Mouse (Mus musculus): ENCODE results near the gene Ccdc171. TPM values are rescaled to one million over a fixed set of nuclear protein-coding genes. Genes with fewer than 3 reads are reported as not detected.
"Not testable (repeated sequence)": the region's sequence is repeated elsewhere in the genome, so short reads cannot be mapped to it uniquely, and the experiment has no call there.

Ccdc171 gene
- polyA plus RNA-seq, 1 experiment from 2014 or later: 5.4 TPM

- Histone ChIP-seq H3K4me2 (ENCODE audit: low read depth, low read length, severe bottlenecking) (no peak overlapping the region), H3K9me3 (ENCODE audit: control insufficient read depth, low read length) (no peaks in the 10 kb centered on the region), H3K27me3 (ENCODE audit: control insufficient read depth, insufficient read depth, low read length) (no peaks in the 10 kb centered on the region), H3K4me1 (replicated peaks; ENCODE audit: control insufficient read depth, insufficient read depth, low read length) (no peaks in the 10 kb centered on the region), H3K27ac (ENCODE audit: low read depth, low read length) (no peak overlapping the region), H3K4me3 (ENCODE audit: low read depth, low read length) (no peak overlapping the region), H3K9ac (ENCODE audit: low read length) (no peak overlapping the region), H3K36me3 (ENCODE audit: control insufficient read depth, insufficient read depth, low read length) (no peaks in the 10 kb centered on the region)
- DNase-seq (ENCODE audit: low spot score) (no peak), ATAC-seq (replicated peaks; ENCODE audit: low FRiP score) (no peak)
- WGBS: 86% methylated on average over 9 of the region's 9 CpGs
Observed at GRCm38 (mm10) chr4:83533168-83533911, 8.0 kb downstream of the Ccdc171 start.

- H3K4me1 ChIP-seq (replicated peaks; ENCODE audit: control insufficient read depth, insufficient read depth, low read length): no peaks in the 10 kb centered on the region
- no peak overlapping the region for H3K9ac ChIP-seq (ENCODE audit: low read length)
- H3K27ac ChIP-seq (ENCODE audit: low read depth, low read length): no peak overlapping the region
- 89% methylated on average over 7 of the region's 7 CpGs for WGBS
- H3K27me3 ChIP-seq (ENCODE audit: control insufficient read depth, insufficient read depth, low read length): no peaks in the 10 kb centered on the region
- H3K36me3 ChIP-seq (ENCODE audit: control insufficient read depth, insufficient read depth, low read length): no peaks in the 10 kb centered on the region
- H3K9me3 ChIP-seq (ENCODE audit: control insufficient read depth, low read length): no peaks in the 10 kb centered on the region
- H3K4me2 ChIP-seq (ENCODE audit: low read depth, low read length, severe bottlenecking): no peak overlapping the region
- ATAC-seq (replicated peaks; ENCODE audit: low FRiP score): no peak
- DNase-seq (ENCODE audit: low spot score): no peak
- no peak overlapping the region for H3K4me3 ChIP-seq (ENCODE audit: low read depth, low read length)
Observed at GRCm38 (mm10) chr4:83534024-83534423, 8.7 kb downstream of the Ccdc171 start.

- no peak for DNase-seq (ENCODE audit: low spot score)
- WGBS: 70% methylated on average over 18 of the region's 18 CpGs
Observed at GRCm38 (mm10) chr4:83549501-83549900, 24.2 kb downstream of the Ccdc171 start.

GRCm38 (mm10) chr4:83567190-83568113, 42.1 kb downstream of the Ccdc171 start:
- WGBS: 31% methylated on average over 13 of the region's 13 CpGs
- ATAC-seq (replicated peaks; ENCODE audit: low FRiP score): no peak

More at GRCm38 (mm10) chr4:83549501-83549900, 24.2 kb downstream of the Ccdc171 start:
- Histone ChIP-seq H3K4me3 (ENCODE audit: low read depth, low read length) (no peak overlapping the region), H3K27ac (ENCODE audit: low read depth, low read length) (no peak overlapping the region), H3K27me3 (ENCODE audit: control insufficient read depth, insufficient read depth, low read length) (no peaks in the 10 kb centered on the region), H3K9ac (ENCODE audit: low read length) (no peak overlapping the region), H3K36me3 (ENCODE audit: control insufficient read depth, insufficient read depth, low read length) (no peaks in the 10 kb centered on the region), H3K4me2 (ENCODE audit: low read depth, low read length, severe bottlenecking) (no peak overlapping the region), H3K4me1 (replicated peaks; ENCODE audit: control insufficient read depth, insufficient read depth, low read length) (no peaks in the 10 kb centered on the region), H3K9me3 (ENCODE audit: control insufficient read depth, low read length) (no peaks in the 10 kb centered on the region)
- no peak for ATAC-seq (replicated peaks; ENCODE audit: low FRiP score)

GRCm38 (mm10) chr4:83568145-83568544, 42.8 kb downstream of the Ccdc171 start:
- 11% methylated on average over 9 of the region's 9 CpGs for WGBS

More at GRCm38 (mm10) chr4:83567190-83568113, 42.1 kb downstream of the Ccdc171 start:
- Histone ChIP-seq H3K27ac (ENCODE audit: low read depth, low read length) (no peak overlapping the region), H3K4me1 (replicated peaks; ENCODE audit: control insufficient read depth, insufficient read depth, low read length) (no peaks in the 10 kb centered on the region), H3K27me3 (ENCODE audit: control insufficient read depth, insufficient read depth, low read length) (no peaks in the 10 kb centered on the region), H3K4me3 (ENCODE audit: low read depth, low read length) (no peak overlapping the region), H3K9ac (ENCODE audit: low read length) (no peak overlapping the region), H3K4me2 (ENCODE audit: low read depth, low read length, severe bottlenecking) (no peak overlapping the region), H3K36me3 (ENCODE audit: control insufficient read depth, insufficient read depth, low read length) (no peaks in the 10 kb centered on the region), H3K9me3 (ENCODE audit: control insufficient read depth, low read length) (no peaks in the 10 kb centered on the region)
- no peak for DNase-seq (ENCODE audit: low spot score)

GRCm38 (mm10) chr4:83570569-83570968, 45.2 kb downstream of the Ccdc171 start:
- Histone ChIP-seq H3K36me3 (ENCODE audit: control insufficient read depth, insufficient read depth, low read length) (no peaks in the 10 kb centered on the region), H3K9ac (ENCODE audit: low read length) (no peak overlapping the region), H3K27ac (ENCODE audit: low read depth, low read length) (no peak overlapping the region), H3K4me2 (ENCODE audit: low read depth, low read length, severe bottlenecking) (no peak overlapping the region), H3K4me3 (ENCODE audit: low read depth, low read length) (no peak overlapping the region), H3K27me3 (ENCODE audit: control insufficient read depth, insufficient read depth, low read length) (no peaks in the 10 kb centered on the region), H3K9me3 (ENCODE audit: control insufficient read depth, low read length) (no peaks in the 10 kb centered on the region), H3K4me1 (replicated peaks; ENCODE audit: control insufficient read depth, insufficient read depth, low read length) (no peaks in the 10 kb centered on the region)
- DNase-seq (ENCODE audit: low spot score): no peak
- WGBS: 78% methylated on average over 6 of the region's 6 CpGs
- ATAC-seq (replicated peaks; ENCODE audit: low FRiP score): no peak

More at GRCm38 (mm10) chr4:83568145-83568544, 42.8 kb downstream of the Ccdc171 start:
- H3K9ac ChIP-seq (ENCODE audit: low read length); H3K36me3 ChIP-seq (ENCODE audit: control insufficient read depth, insufficient read depth, low read length); ATAC-seq (replicated peaks; ENCODE audit: low FRiP score); H3K27me3 ChIP-seq (ENCODE audit: control insufficient read depth, insufficient read depth, low read length); H3K27ac ChIP-seq (ENCODE audit: low read depth, low read length); H3K4me3 ChIP-seq (ENCODE audit: low read depth, low read length); DNase-seq (ENCODE audit: low spot score); H3K4me1 ChIP-seq (replicated peaks; ENCODE audit: control insufficient read depth, insufficient read depth, low read length); H3K9me3 ChIP-seq (ENCODE audit: control insufficient read depth, low read length); H3K4me2 ChIP-seq (ENCODE audit: low read depth, low read length, severe bottlenecking): not testable (repeated sequence)

GRCm38 (mm10) chr4:83571033-83571432, 45.7 kb downstream of the Ccdc171 start:
- Histone ChIP-seq H3K27ac (ENCODE audit: low read depth, low read length) (no peak overlapping the region), H3K36me3 (ENCODE audit: control insufficient read depth, insufficient read depth, low read length) (no peaks in the 10 kb centered on the region), H3K4me1 (replicated peaks; ENCODE audit: control insufficient read depth, insufficient read depth, low read length) (no peaks in the 10 kb centered on the region), H3K9me3 (ENCODE audit: control insufficient read depth, low read length) (no peaks in the 10 kb centered on the region), H3K4me3 (ENCODE audit: low read depth, low read length) (no peak overlapping the region), H3K27me3 (ENCODE audit: control insufficient read depth, insufficient read depth, low read length) (no peaks in the 10 kb centered on the region), H3K4me2 (ENCODE audit: low read depth, low read length, severe bottlenecking) (no peak overlapping the region), H3K9ac (ENCODE audit: low read length) (no peak overlapping the region)
- 90% methylated on average over 5 of the region's 5 CpGs for WGBS
- ATAC-seq (replicated peaks; ENCODE audit: low FRiP score) (no peak), DNase-seq (ENCODE audit: low spot score) (no peak)

- H3K9me3 ChIP-seq (ENCODE audit: control insufficient read depth, low read length): no peaks in the 10 kb centered on the region
- no peaks in the 10 kb centered on the region for H3K36me3 ChIP-seq (ENCODE audit: control insufficient read depth, insufficient read depth, low read length)
- H3K4me2 ChIP-seq (ENCODE audit: low read depth, low read length, severe bottlenecking): no peak overlapping the region
- no peak overlapping the region for H3K4me3 ChIP-seq (ENCODE audit: low read depth, low read length)
- ATAC-seq (replicated peaks; ENCODE audit: low FRiP score) (no peak), DNase-seq (ENCODE audit: low spot score) (no peak)
- no peaks in the 10 kb centered on the region for H3K4me1 ChIP-seq (replicated peaks; ENCODE audit: control insufficient read depth, insufficient read depth, low read length)
- H3K9ac ChIP-seq (ENCODE audit: low read length): no peak overlapping the region
- WGBS: 74% methylated on average over 6 of the region's 6 CpGs
- no peak overlapping the region for H3K27ac ChIP-seq (ENCODE audit: low read depth, low read length)
- H3K27me3 ChIP-seq (ENCODE audit: control insufficient read depth, insufficient read depth, low read length): no peaks in the 10 kb centered on the region
Observed at GRCm38 (mm10) chr4:83572521-83572920, 47.2 kb downstream of the Ccdc171 start.
